Mouse (Mus musculus): ENCODE measurements around the gene Adam8. TPM values are rescaled to one million over a fixed set of nuclear protein-coding genes. Genes with fewer than 3 reads are reported as not detected.
A peak's percentile ranks its signal among the peaks of the same experiment; 100 is the strongest.

The Adam8 gene
- polyA plus RNA-seq, 1 experiment from 2014 or later, result 1.9 TPM

DNA sequence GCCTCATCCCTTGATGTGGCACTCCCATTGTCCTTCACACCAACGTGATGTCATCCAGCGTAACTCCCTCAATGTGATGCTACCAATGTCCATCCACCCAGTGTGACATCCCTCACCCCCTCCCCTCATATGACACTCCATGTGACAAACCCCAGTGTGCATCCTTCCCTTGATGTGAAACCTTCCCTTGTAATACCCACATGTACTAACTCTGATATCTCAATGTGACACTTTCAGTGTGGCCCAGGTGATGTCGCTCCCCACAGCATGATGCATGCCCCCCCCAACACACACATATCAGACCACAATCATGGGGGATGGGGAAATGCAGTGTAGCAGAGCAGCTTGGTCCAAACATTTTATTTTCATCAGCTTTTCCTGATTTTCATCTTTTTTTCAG lies 35.7 kb downstream of the Adam8 start:
- no peak overlapping the region for H3K9ac ChIP-seq (ENCODE audit: low read length)
- no peak overlapping the region for H3K4me3 ChIP-seq (ENCODE audit: low read length)
- no peaks in the 10 kb centered on the region for H3K27me3 ChIP-seq (ENCODE audit: control insufficient read depth, insufficient read depth, low read depth, low read length)
- peaks cover under 1% of the 10 kb centered on the region; the same call in 1 of the 2 replicates for H3K4me1 ChIP-seq (replicated peaks; ENCODE audit: control insufficient read depth, insufficient read depth, low read length)
- no peak for ATAC-seq (ENCODE audit: low read depth)
- 70% methylated on average over 3 of the region's 3 CpGs for whole genome bisulfite sequencing
- no peaks in the 10 kb centered on the region for H3K9me3 ChIP-seq (ENCODE audit: control insufficient read depth, low read length)
- no peak overlapping the region for H3K27ac ChIP-seq (ENCODE audit: low read length)
- H3K4me2 ChIP-seq (ENCODE audit: low read depth, low read length), result no peak overlapping the region
- H3K36me3 ChIP-seq (ENCODE audit: control insufficient read depth, insufficient read depth, low read length), result no peaks in the 10 kb centered on the region

DNA sequence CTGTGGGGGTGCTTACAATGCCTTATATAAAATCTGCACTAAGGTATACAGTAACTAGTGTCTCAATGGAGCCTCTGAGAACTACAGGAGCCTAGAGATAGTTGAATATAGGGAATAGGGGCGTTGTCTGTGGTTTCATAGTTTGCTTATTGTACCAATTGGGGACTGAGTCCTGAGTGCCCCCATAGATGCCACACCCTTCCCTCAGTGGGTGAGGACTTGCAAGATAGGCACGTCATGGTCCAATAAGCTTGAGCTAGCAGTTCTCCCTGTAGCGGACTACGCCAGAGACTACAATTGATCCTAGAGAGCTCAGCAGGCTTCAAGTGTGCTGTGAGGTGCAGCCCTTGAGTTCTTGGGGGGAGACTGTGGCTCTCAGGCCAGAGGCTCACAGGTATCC lies 36.9 kb downstream of the Adam8 start:
- Histone ChIP-seq H3K36me3 (ENCODE audit: control insufficient read depth, insufficient read depth, low read length) (no peaks in the 10 kb centered on the region), H3K9me3 (ENCODE audit: control insufficient read depth, low read length) (no peaks in the 10 kb centered on the region), H3K4me2 (ENCODE audit: low read depth, low read length) (no peak overlapping the region), H3K9ac (ENCODE audit: low read length) (no peak overlapping the region), H3K27ac (ENCODE audit: low read length) (no peak overlapping the region), H3K4me1 (replicated peaks; ENCODE audit: control insufficient read depth, insufficient read depth, low read length) (peaks cover 6% of the 10 kb centered on the region; the same call in 1 of the 2 replicates), H3K4me3 (ENCODE audit: low read length) (no peak overlapping the region), H3K27me3 (ENCODE audit: control insufficient read depth, insufficient read depth, low read depth, low read length) (no peaks in the 10 kb centered on the region)
- no peak for ATAC-seq (ENCODE audit: low read depth)
- WGBS, result 84% methylated on average over 4 of the region's 4 CpGs

DNA sequence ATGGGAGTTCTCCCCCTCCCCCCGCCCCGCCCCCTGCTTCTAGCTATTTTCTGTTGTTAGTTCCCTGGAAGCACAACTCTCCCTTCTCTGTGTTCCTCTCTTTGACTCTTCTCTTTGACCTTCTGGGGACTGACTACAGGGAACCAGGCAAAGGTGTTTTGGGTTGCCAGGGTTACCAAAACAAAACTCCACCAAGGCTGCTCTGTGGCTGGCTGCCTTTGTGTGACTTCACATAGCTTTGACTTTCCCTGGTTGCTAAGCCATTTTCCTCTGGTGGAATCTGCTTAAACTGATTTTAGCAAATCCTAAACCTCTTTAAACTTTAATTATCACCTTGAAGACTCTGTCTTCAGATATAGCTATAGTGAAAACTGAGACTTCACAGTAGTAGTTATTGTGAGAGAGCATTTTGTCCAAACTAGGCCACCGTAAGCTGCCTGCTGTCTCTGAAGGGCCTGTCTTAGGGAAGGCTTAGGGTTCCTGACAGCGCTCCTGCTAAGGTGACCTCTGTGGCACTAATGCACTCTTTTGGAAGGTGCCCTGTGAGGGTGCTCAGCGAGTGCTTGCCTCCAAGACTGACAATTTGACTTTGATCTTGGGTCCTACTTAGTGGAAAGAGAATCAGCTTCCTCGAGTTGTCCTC lies 40.2 kb downstream of the Adam8 start:
- H3K27me3 ChIP-seq (ENCODE audit: control insufficient read depth, insufficient read depth, low read depth, low read length), result peaks cover 9% of the 10 kb centered on the region
- H3K36me3 ChIP-seq (ENCODE audit: control insufficient read depth, insufficient read depth, low read length), result no peaks in the 10 kb centered on the region
- no peak overlapping the region for H3K4me2 ChIP-seq (ENCODE audit: low read depth, low read length)
- H3K4me3 ChIP-seq (ENCODE audit: low read length), result no peak overlapping the region
- no peak overlapping the region for H3K27ac ChIP-seq (ENCODE audit: low read length)
- 61% methylated on average over 6 of the region's 6 CpGs for WGBS
- no peaks in the 10 kb centered on the region for H3K9me3 ChIP-seq (ENCODE audit: control insufficient read depth, low read length)
- ATAC-seq (ENCODE audit: low read depth), result no peak
- H3K4me1 ChIP-seq (replicated peaks; ENCODE audit: control insufficient read depth, insufficient read depth, low read length), result peaks cover 9% of the 10 kb centered on the region; the same call in 1 of the 2 replicates
- H3K9ac ChIP-seq (ENCODE audit: low read length), result no peak overlapping the region

DNA sequence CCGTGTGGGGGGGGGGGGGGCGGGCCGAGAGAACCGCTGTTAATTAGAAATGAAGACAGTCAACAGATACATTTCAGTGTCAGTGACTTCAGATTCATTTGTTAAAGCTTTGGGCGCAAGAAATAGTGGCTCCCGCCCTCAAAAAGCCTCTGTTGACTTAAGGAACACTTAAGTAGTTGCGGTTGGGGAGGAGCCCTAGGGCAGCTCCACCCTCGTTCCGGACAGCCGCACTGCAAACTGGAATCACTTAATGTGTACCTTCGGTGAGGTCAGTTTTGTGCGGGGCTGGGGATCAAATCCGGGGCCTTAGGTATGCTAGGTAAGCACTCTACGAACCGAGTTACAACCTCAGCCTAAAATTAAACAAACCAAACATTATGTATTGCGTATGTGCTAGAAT lies 41.3 kb downstream of the Adam8 start:
- 3% methylated on average over 14 of the region's 16 CpGs for WGBS
- Histone ChIP-seq H3K9ac (ENCODE audit: low read length) (peak overlapping the region; percentile 69), H3K36me3 (ENCODE audit: control insufficient read depth, insufficient read depth, low read length) (no peaks in the 10 kb centered on the region), H3K9me3 (ENCODE audit: control insufficient read depth, low read length) (no peaks in the 10 kb centered on the region), H3K4me3 (ENCODE audit: low read length) (peak overlapping the region; percentile 72), H3K4me1 (replicated peaks; ENCODE audit: control insufficient read depth, insufficient read depth, low read length) (peaks cover 9% of the 10 kb centered on the region; the same call in 1 of the 2 replicates), H3K4me2 (ENCODE audit: low read depth, low read length) (peak overlapping the region; percentile 96), H3K27ac (ENCODE audit: low read length) (no peak overlapping the region; the same call in 1 of the 2 replicates), H3K27me3 (ENCODE audit: control insufficient read depth, insufficient read depth, low read depth, low read length) (peaks cover 17% of the 10 kb centered on the region)
- peak; percentile 64 for ATAC-seq (ENCODE audit: low read depth)

DNA sequence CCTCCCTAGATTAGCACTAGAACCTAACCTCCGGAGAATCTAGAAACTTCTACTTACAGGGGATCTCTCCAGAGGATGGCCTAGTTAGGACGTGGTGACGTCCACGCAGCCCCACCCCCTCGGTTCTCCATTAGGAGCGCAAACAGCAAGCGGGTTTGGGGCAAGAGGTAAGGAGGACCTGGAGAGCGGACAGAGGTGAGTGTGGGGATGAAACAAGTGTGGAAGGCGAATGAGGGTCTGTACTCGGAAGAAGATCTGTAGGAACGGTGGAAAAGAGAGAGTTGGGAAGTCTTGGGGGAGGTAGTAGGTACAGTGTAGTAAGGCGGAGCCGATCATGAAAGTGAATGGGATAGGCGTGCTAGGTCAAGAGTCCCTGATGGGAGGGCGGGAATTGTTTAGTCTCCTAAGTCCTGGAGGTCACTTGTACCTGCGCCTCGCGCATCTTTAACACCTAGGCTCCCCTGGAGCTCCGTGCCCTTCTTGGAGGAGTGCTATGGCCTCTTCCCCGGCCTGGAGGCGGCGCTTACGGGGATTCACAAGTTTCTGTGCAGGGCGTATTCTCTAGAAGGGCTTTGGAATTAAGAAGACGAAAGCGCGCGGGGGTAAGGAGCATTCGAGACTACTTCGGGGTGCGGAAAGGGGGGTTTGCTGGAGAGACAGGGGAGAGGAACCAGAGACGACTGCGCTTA lies 41.9 kb downstream of the Adam8 start:
- peak; percentile 82 for ATAC-seq (ENCODE audit: low read depth)
- H3K27me3 ChIP-seq (ENCODE audit: control insufficient read depth, insufficient read depth, low read depth, low read length), result peaks cover 24% of the 10 kb centered on the region
- no peaks in the 10 kb centered on the region for H3K36me3 ChIP-seq (ENCODE audit: control insufficient read depth, insufficient read depth, low read length)
- H3K9me3 ChIP-seq (ENCODE audit: control insufficient read depth, low read length), result no peaks in the 10 kb centered on the region
- peak overlapping the region; percentile 96 for H3K4me2 ChIP-seq (ENCODE audit: low read depth, low read length)
- H3K27ac ChIP-seq (ENCODE audit: low read length), result peak overlapping the region; percentile 63
- under 1% methylated on average over 33 of the region's 33 CpGs for WGBS
- H3K9ac ChIP-seq (ENCODE audit: low read length), result peak overlapping the region; percentile 69
- peak overlapping the region; percentile 72 for H3K4me3 ChIP-seq (ENCODE audit: low read length)
- peaks cover 9% of the 10 kb centered on the region; the same call in 1 of the 2 replicates for H3K4me1 ChIP-seq (replicated peaks; ENCODE audit: control insufficient read depth, insufficient read depth, low read length)

DNA sequence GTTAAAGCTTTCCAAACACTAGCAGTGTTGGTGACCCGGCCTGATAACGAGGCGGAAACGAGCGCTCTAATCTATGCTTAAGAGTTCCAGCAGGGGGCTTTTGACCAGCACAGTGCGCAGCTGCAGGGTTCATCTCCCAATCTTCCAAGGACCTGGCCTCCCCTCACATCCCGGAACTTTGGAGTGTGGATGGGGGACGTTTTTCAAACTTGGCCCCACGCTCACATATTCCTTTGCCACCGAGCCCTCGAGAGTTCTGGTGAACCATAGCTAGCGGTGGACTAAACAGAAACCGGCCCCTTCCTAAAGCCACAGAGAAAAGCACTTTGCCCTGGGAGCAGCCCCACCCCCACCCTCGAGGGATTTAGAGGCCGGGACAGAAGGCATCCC lies 42.5 kb downstream of the Adam8 start:
- peaks cover 29% of the 10 kb centered on the region for H3K27me3 ChIP-seq (ENCODE audit: control insufficient read depth, insufficient read depth, low read depth, low read length)
- no peaks in the 10 kb centered on the region for H3K9me3 ChIP-seq (ENCODE audit: control insufficient read depth, low read length)
- no peaks in the 10 kb centered on the region for H3K36me3 ChIP-seq (ENCODE audit: control insufficient read depth, insufficient read depth, low read length)
- peaks cover 9% of the 10 kb centered on the region; the same call in 1 of the 2 replicates for H3K4me1 ChIP-seq (replicated peaks; ENCODE audit: control insufficient read depth, insufficient read depth, low read length)
- 0% methylated on average over 15 of the region's 15 CpGs for WGBS
- peak overlapping the region; percentile 72 for H3K4me3 ChIP-seq (ENCODE audit: low read length)
- peak overlapping the region; percentile 69 for H3K9ac ChIP-seq (ENCODE audit: low read length)
- ATAC-seq (ENCODE audit: low read depth), result peak; percentile 84
- peak overlapping the region; percentile 50; the same call in 1 of the 2 replicates for H3K27ac ChIP-seq (ENCODE audit: low read length)
- H3K4me2 ChIP-seq (ENCODE audit: low read depth, low read length), result peak overlapping the region; percentile 96

DNA sequence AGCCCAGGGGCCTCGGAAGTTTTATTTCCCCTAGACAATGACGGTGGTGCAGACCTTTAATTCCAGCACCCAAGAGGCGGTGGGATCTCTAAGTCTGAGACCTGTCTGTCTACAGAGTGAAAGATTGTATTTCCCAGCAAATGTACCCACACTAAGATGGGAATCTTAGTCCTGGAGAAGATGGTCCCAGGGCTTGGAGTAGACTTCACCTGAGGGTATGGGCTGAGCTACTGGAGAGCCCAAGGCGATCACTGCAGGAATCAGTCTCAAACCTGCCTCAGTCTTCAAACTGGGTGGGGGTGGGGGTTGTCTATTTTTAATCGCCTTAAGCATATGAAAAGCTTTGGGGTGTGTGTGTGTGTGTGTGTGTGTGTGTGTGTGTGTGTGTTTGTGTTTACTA lies 46.3 kb downstream of the Adam8 start:
- no peak overlapping the region for H3K4me2 ChIP-seq (ENCODE audit: low read depth, low read length)
- H3K9me3 ChIP-seq (ENCODE audit: control insufficient read depth, low read length), result no peaks in the 10 kb centered on the region
- peaks cover 65% of the 10 kb centered on the region for H3K27me3 ChIP-seq (ENCODE audit: control insufficient read depth, insufficient read depth, low read depth, low read length)
- no peaks in the 10 kb centered on the region for H3K36me3 ChIP-seq (ENCODE audit: control insufficient read depth, insufficient read depth, low read length)
- H3K4me1 ChIP-seq (replicated peaks; ENCODE audit: control insufficient read depth, insufficient read depth, low read length), result peaks cover 6% of the 10 kb centered on the region; the same call in 1 of the 2 replicates
- no peak overlapping the region for H3K4me3 ChIP-seq (ENCODE audit: low read length)
- no peak overlapping the region for H3K27ac ChIP-seq (ENCODE audit: low read length)
- 44% methylated on average over 5 of the region's 5 CpGs for WGBS
- no peak overlapping the region for H3K9ac ChIP-seq (ENCODE audit: low read length)
- no peak for ATAC-seq (ENCODE audit: low read depth)

DNA sequence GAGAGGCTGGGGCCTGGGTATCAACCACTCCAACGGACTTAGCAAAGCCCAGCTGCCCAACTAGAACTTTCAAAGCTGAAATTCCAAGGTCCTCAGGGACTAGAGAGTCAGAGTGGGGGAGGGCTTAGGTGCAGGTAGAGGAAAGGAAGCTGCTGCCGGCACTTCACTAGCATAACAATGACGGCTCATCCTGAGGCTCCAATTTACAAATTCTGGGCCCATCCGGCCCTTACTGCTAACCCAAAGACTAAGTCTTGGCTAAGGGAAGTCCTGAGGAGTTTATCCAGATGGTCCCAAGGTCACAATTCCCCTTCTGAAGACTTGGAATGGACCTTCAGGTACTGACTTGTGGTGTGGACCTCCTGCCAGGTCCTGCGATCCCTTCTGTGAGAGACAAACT lies 46.8 kb downstream of the Adam8 start:
- no peak for ATAC-seq (ENCODE audit: low read depth)
- no peak overlapping the region for H3K27ac ChIP-seq (ENCODE audit: low read length)
- H3K27me3 ChIP-seq (ENCODE audit: control insufficient read depth, insufficient read depth, low read depth, low read length), result peaks cover 65% of the 10 kb centered on the region
- 21% methylated on average over 5 of the region's 5 CpGs for WGBS
- H3K9ac ChIP-seq (ENCODE audit: low read length), result no peak overlapping the region
- no peaks in the 10 kb centered on the region for H3K36me3 ChIP-seq (ENCODE audit: control insufficient read depth, insufficient read depth, low read length)
- H3K4me2 ChIP-seq (ENCODE audit: low read depth, low read length), result no peak overlapping the region
- H3K4me3 ChIP-seq (ENCODE audit: low read length), result no peak overlapping the region
- H3K9me3 ChIP-seq (ENCODE audit: control insufficient read depth, low read length), result no peaks in the 10 kb centered on the region
- peaks cover 6% of the 10 kb centered on the region; the same call in 1 of the 2 replicates for H3K4me1 ChIP-seq (replicated peaks; ENCODE audit: control insufficient read depth, insufficient read depth, low read length)

Measured in lung, embryonic 16.5 days (tissue).